Mouse (Mus musculus) common myeloid progenitor, adult 5-6 weeks (primary cell): ENCODE data around the gene Rbm33. TPM values are rescaled to one million over a fixed set of nuclear protein-coding genes. Genes with fewer than 3 reads are reported as not detected.

Experiments used
- ATAC-seq: replicated peaks from 2 replicates; pipeline ENCODE4 v1.8.0; 2016; ENCODE audit warnings: low read depth, mild to moderate bottlenecking, moderate TSS enrichment, inconsistent platforms; ENCODE audit not compliant: poor library complexity, severe bottlenecking
- total RNA-seq: library from RNA; stranded (forward); fragments of 200-1000, 187-1606 nt; gene quantifications from 2 replicates; pipeline ENCODE4 v1.2.3, GENCODE M21; 2017

The Rbm33 gene
- total RNA-seq, 1 experiment from 2014 or later, result 55.4 TPM

GRCm38 (mm10) chr5:28322189-28322588 is 5.3 kb downstream of the Rbm33 start:
- ATAC-seq, result no peak

DNA sequence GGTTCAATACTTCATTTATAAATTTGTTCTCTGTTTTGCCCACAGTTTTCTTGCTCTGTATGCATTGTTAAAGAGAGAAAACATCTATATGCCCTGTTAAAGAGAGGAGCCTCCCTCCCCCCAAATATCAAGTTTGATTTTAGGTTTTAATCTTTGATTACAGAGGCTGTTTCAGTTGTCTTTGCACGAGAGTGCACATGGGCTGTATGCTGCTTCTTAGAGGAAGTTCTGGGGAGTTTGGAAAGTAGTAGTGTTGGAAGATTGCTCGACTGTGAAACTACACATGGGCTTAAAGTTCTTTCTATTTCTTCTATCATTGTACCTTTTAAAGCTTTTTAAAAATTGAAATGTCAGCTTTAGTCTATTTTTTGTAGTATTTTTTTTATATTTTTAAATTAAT is 6.9 kb downstream of the Rbm33 start:
- peak; percentile 57; the same call in 1 of the 2 replicates for ATAC-seq

DNA sequence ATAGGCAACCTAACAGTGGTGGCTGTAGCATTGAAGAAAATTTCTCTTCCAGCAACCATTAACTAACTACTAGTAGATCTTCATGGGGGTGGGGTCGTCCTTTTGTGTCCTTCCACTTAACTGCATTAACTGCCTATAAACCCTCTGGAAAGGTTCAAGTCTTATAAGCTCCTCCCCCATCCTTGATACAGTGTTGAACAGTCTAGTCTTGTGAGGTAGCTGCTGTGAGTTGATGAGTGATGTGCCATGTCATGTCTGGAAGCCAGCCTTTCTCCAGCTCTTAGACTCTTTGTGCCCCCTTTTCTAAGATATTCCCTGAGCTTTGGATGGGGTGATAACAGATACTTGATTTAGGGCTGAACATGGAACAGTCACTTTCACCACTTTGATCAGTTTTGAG is 7.5 kb downstream of the Rbm33 start:
- no peak for ATAC-seq

DNA sequence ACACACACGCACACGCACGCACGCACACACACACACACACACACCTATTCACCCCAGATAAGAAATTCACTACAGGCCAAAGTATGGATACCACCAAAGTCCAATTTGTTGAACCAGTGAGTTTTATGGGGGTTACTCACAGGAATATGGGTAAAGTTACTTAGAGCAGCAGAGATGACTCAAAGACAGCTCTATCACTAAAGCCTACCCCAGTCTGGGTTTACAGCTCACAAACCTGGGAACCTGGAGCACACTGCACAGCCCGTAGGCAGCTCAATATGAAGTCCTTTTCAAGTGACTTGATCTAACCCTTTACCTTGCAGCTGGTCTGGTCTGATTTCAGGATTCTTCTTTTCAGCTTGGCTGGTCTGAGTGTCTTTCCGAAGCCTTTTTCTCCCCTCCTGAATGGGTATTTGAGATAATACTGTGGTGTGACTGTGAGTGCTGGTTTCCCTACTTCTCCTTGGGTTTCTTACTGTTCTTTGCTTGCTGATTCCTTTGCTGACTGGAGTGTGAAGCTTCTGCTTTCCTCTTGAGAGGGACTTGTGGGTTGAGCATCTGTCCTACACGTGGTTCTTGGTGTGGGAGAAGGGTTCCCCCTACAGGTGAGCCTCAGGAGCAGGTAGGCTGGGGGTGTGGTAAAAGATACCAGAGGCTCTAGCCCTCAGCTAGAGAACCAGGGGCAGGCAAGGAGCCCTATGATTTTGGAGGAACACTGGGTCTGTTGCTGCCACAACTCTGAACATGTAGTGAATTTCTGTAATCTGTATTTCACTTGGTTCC is 12.3 kb downstream of the Rbm33 start:
- peak; percentile 89 for ATAC-seq

- ATAC-seq, result no peak
These were observed 16.8 kb downstream of the Rbm33 start for GRCm38 (mm10) chr5:28333731-28334130.

DNA sequence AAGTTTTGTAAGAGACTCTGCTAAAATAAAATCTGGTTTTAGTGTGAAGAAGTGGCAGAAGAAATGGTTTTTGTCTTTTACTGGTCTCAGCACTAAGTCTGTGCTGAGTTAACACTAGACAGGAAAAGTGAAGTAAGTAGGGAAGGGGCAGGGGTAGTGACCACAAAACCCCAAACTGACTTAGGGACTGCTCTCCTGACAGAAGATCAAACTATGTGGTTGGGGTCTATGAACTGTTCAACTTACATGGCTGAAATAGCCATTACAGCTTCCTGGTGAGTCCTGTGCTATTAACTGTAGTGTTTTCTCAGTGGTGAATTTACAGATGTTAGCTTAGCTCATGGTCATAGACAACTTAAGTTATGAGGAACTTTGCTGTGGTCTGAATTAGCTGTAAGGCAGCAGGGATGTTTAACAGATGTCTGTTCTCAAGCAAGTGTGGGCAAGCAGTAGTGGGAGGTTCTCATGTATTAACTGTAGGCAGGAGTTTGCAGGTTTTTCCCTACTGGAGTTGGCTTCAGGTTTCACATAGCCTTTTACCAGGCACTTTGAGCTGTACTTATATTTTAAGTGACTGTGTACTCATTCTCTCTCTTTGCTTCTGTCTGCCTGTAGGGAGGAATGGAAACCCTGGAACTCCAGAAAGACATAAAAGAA is 35.1 kb downstream of the Rbm33 start:
- ATAC-seq, result peak; percentile 91

- ATAC-seq, result no peak; the same call in 1 of the 2 replicates
These were observed 38.7 kb downstream of the Rbm33 start for GRCm38 (mm10) chr5:28355614-28356013.

DNA sequence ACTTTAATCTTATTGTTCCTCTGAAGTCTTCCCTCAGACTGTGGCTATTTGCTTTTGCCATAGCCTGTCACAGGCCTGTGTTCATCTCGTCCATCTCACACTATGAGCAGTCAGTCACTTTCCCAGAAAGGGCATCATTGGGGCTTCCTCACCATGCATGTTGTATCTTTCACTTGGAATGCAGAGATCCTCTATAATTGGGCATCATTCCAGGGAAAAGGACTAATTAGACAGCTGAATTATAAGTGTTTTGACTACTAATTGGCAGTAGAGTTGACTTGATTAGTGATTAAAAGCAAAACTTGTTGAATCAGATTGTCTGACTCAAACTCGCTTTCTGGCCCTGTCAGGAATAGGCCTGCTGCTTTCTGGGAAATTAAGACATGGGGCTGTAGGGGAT is 43.8 kb downstream of the Rbm33 start:
- ATAC-seq, result no peak

GRCm38 (mm10) chr5:28368056-28368455 is 51.1 kb downstream of the Rbm33 start:
- ATAC-seq, result no peak

GRCm38 (mm10) chr5:28370836-28371235 is 53.9 kb downstream of the Rbm33 start:
- ATAC-seq, result no peak

GRCm38 (mm10) chr5:28372172-28372664 is 55.3 kb downstream of the Rbm33 start:
- ATAC-seq, result peak; percentile 32; the same call in 1 of the 2 replicates

DNA sequence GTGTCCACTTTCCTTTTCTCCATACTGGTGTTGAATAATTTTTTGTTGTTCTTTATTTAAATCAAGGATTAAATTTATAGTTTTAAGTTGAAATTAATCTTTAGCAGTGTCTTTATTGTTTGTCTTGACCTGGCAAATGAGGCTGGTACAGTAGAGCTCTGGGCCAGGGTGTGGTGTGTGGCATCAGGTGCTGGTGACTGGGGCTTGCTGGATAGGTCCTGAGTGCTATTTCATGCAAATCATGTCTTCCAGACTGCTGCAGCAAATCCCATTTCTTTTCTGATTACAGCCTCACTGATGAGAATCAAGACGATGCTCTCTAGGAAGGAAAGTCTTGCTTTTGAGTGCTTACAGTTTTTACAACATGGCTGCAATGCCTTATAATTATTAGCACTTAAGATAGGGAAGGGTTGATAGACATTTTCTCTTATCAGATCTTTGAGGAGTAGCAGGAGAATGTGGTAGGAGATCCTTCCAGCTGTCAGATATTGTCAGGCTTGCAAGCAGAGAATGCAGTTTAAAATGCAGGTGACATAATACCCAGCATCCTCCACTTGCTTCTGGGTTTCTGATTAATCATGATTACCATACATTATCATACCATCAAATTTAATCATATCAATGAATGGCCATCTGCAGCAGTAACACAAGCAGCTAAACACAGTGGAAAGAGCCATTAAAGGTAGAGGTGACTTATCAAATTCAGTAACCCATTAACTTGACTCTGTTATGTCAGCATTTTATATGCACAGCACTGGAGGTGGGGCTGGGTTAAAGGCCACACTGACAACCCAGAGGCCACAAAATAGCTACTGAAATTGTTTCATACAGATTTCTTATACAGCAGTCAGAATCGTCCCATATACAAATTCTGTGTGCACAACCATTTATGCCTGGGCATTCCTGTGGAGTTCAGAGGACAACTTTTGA is 56.8 kb downstream of the Rbm33 start:
- ATAC-seq, result no peak

DNA sequence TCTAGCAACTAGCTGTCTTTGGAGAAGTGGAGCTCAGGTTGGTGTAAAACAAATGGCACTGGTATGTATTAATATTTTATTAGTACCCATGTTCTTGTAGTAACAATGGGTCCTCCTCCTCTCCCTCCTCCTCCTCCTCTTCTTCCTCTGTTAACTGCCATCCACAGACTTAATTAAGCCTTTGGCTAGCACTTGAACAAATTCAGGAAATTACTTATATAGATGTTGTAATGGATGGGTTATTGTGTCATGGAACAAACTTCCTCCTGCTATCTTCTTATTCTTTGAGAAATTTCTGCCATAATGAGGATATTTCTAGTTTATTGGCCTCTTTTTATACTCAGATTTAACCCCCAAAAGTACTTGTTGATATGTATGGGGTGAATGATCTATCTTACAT is 60.4 kb downstream of the Rbm33 start:
- ATAC-seq, result no peak

DNA sequence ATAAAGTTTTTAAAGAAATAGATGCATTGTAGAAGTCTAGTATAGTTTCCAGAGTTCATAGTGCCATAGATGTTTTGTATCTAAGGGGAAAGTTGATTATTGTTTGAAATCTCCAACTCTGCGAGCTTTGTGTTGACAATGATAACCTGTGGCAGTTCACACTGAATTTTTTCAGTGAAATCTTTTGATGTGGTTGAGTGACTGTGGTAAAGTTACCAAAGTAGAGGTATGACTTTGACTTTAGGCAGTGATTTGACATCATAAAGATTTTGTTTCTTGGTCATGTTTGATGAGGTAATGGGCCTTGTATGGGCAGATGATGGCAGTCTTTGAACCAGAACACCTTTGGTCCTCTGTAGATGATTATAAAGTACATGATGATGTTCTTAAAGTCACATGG is 65.4 kb downstream of the Rbm33 start:
- ATAC-seq, result no peak

- no peak for ATAC-seq
These were observed 69.9 kb downstream of the Rbm33 start for GRCm38 (mm10) chr5:28386783-28387182.

GRCm38 (mm10) chr5:28387531-28388179 is 70.7 kb downstream of the Rbm33 start:
- ATAC-seq, result no peak

GRCm38 (mm10) chr5:28388184-28388583 is 71.3 kb downstream of the Rbm33 start:
- ATAC-seq, result peak; percentile 65

GRCm38 (mm10) chr5:28390189-28390588 is 73.3 kb downstream of the Rbm33 start:
- ATAC-seq, result no peak

GRCm38 (mm10) chr5:28397344-28397743 is 80.4 kb downstream of the Rbm33 start:
- ATAC-seq, result no peak

- no peak for ATAC-seq
These were observed 81.8 kb downstream of the Rbm33 start for GRCm38 (mm10) chr5:28398736-28399135.
